Mouse (Mus musculus): ENCODE data around the gene Crtap. TPM values are rescaled to one million over a fixed set of nuclear protein-coding genes. Genes with fewer than 3 reads are reported as not detected.
"Not testable (repeated sequence)": the region's sequence is repeated elsewhere in the genome, so short reads cannot be mapped to it uniquely, and the experiment has no call there.

Crtap gene
- total RNA-seq, 1 experiment from 2014 or later: 31.3 TPM

GRCm38 (mm10) chr9:114399680-114400079 is 9.2 kb upstream of the Crtap start:
- no peak for ATAC-seq (replicated peaks; ENCODE audit: low read depth, poor library complexity, severe bottlenecking)

GRCm38 (mm10) chr9:114395258-114395657 is 4.8 kb upstream of the Crtap start:
- 0 out of 2 replicates have a peak, but pooled peaks have one; percentile 31 for ATAC-seq (replicated peaks; ENCODE audit: low read depth, poor library complexity, severe bottlenecking)

GRCm38 (mm10) chr9:114394677-114395076 is 4.2 kb upstream of the Crtap start:
- peak; percentile 40; the same call in 1 of the 2 replicates for ATAC-seq (replicated peaks; ENCODE audit: low read depth, poor library complexity, severe bottlenecking)

GRCm38 (mm10) chr9:114394136-114394535 is 3.7 kb upstream of the Crtap start:
- ATAC-seq (replicated peaks; ENCODE audit: low read depth, poor library complexity, severe bottlenecking): not testable (repeated sequence)

- no peak for ATAC-seq (replicated peaks; ENCODE audit: low read depth, poor library complexity, severe bottlenecking)
Observed at GRCm38 (mm10) chr9:114390749-114391075, 237 bp upstream of the Crtap start.

GRCm38 (mm10) chr9:114389371-114389904 is 1.0 kb downstream of the Crtap start:
- ATAC-seq (replicated peaks; ENCODE audit: low read depth, poor library complexity, severe bottlenecking): peak; percentile 26

GRCm38 (mm10) chr9:114388701-114389370 is 1.6 kb downstream of the Crtap start:
- no peak for ATAC-seq (replicated peaks; ENCODE audit: low read depth, poor library complexity, severe bottlenecking)

DNA sequence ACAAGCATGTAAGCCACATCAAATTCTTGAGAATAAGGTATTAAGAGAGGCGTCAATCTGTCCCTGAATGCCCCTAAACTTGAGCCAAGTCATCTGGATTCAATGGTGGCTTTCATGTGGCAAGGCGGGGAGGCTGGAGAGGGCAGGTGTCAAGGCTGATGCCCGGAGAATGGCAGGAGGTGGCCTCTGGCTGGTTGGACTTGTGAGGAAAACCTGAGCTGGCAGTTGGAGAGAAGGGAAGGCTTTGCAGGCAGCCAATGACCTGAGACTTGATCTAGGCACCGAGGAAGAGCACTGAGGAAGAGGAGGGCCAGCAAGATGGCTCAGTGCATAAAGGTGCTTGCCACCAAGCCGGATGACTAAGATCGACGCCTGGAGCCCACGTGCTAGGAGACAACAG is 2.2 kb downstream of the Crtap start:
- no peak for ATAC-seq (replicated peaks; ENCODE audit: low read depth, poor library complexity, severe bottlenecking)

DNA sequence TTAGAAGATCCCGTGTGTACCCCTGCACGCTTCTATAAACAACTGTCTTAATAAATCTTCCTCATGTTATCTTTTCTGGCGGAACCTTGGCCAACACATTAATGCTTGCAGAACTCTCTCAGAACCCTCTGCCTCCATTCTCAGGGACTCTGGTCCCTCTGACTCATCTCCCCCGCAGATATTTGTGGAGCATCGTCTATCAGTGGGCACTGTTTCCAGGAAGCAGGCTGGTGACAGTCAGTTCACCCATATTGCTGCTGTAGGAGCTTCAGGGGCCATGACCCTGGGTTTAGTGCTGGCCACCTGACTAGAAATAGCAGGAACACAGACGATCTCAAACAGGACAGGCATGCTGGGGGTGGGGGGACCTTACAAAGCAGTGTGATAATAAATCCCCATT is 3.4 kb downstream of the Crtap start:
- ATAC-seq (replicated peaks; ENCODE audit: low read depth, poor library complexity, severe bottlenecking): no peak

GRCm38 (mm10) chr9:114385160-114385559 is 5.3 kb downstream of the Crtap start:
- no peak for ATAC-seq (replicated peaks; ENCODE audit: low read depth, poor library complexity, severe bottlenecking)

- no peak for ATAC-seq (replicated peaks; ENCODE audit: low read depth, poor library complexity, severe bottlenecking)
Observed at GRCm38 (mm10) chr9:114384691-114385090, 5.8 kb downstream of the Crtap start.

- no peak for ATAC-seq (replicated peaks; ENCODE audit: low read depth, poor library complexity, severe bottlenecking)
Observed at GRCm38 (mm10) chr9:114382936-114383710, 7.4 kb downstream of the Crtap start.

DNA sequence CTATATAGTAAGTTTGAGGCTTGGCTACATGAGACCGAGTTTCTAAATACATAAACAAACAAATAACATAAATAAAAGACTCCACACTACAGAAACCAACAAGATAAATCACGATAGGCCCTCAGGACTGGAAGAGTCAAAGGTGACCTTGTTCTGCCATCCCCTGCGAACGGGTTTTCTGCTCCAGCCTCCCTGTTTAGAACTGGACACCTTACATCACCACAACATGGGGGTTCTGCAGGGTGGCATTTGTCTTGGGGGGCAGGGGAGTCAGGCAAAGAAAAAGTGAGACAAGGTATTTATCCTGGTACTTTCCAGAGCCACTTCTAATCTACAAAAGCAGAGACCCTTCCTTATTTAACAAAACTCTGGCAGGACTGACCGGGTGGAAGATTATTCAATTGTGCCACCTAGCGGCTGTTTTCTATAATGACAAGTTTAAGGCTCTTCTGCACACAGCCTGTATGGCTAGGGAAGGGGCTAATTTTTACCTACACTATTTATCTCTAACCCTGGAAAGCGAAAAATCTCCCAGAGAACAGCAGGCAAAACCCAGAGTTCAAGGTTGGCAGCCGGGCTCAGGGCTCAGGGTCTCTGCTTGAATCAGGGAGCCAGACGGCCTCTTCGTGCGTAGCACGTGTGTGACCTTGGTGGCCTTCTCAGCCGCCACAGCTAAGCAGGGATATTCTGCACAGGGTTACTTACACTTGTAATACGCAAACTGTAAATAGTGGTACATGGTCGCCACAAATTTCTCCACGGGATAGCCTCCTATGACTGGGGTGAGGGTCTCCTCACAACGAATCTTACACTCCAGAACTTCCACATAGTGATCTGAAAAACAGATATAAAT is 9.4 kb downstream of the Crtap start:
- peak; percentile 70 for ATAC-seq (replicated peaks; ENCODE audit: low read depth, poor library complexity, severe bottlenecking)

DNA sequence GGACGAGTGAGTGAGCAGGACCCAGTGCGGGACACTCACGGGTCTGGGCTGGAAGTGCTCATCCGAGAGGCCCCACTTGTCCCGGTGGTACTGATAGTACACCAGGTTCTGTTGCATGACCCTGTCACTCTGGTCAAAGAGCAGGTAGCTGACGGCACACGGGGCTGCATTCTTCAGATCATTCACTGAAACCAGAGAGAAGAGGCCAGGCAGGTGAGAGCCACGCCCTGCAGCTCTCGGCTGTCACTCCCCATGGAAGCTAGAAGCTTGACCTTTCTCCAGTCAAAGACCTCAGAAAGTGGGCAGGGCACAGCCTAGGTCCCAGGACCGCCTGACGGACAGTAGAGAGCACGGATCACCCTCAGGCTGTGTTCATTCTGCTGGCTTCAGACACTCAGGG is 10.6 kb downstream of the Crtap start:
- ATAC-seq (replicated peaks; ENCODE audit: low read depth, poor library complexity, severe bottlenecking): no peak

- ATAC-seq (replicated peaks; ENCODE audit: low read depth, poor library complexity, severe bottlenecking): peak; percentile 33
Observed at GRCm38 (mm10) chr9:114377168-114377567, 13.3 kb downstream of the Crtap start.

DNA sequence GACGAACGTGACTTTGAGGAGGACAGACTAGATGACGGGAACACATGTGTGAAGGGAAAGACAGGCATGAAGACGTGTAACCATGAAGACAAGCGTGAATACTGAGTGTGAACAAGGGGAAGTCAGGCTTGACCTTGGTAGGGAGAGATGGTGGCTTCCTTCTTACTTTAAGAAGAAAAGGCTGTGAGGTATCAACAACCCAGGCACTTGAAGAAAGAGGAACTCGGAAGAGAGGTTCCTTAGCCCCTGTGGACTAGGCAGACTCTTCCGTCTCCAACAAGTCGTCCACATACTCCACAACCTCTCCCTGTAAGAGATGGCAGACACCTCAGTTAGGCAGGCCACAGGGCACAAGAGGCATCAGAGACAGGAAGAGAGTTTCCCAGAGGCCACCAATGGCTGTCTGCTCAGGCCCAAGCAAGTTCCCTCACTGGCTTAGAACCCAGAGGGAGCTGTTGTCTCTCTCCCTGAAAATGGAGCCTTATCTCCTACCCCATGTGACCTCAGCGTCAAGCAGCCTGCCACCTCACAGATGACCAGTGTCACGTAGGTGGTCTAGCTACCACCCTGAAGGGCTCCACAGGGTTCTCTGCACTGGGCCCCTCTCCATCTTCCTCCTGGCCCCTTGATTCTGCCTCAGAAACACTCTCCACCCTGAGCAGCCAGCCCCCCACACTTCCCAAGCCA is 15.1 kb downstream of the Crtap start:
- peak; percentile 40 for ATAC-seq (replicated peaks; ENCODE audit: low read depth, poor library complexity, severe bottlenecking)

DNA sequence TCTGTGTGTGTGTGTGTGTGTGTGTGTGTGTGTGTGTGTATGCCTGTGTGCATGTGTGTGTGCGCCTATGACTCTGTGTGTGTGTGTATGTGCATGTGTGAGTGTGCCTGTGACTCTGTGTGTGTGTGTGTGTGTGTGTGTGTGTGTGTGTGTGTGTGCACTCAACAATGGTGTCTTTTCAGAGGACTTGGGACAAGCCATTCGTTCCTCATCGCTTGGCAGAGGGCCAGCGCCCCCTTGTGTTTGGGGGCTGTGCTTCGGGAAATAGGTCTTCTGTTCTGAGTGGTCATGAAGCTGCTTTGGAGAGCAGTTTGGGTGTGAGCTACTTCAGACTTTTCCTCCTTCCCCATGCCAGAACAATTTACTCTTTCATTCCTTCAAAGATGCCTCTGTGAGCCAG is 18.8 kb downstream of the Crtap start:
- ATAC-seq (replicated peaks; ENCODE audit: low read depth, poor library complexity, severe bottlenecking): not testable (repeated sequence)

GRCm38 (mm10) chr9:114369389-114369788 is 21.1 kb downstream of the Crtap start:
- peak; percentile 71 for ATAC-seq (replicated peaks; ENCODE audit: low read depth, poor library complexity, severe bottlenecking)

DNA sequence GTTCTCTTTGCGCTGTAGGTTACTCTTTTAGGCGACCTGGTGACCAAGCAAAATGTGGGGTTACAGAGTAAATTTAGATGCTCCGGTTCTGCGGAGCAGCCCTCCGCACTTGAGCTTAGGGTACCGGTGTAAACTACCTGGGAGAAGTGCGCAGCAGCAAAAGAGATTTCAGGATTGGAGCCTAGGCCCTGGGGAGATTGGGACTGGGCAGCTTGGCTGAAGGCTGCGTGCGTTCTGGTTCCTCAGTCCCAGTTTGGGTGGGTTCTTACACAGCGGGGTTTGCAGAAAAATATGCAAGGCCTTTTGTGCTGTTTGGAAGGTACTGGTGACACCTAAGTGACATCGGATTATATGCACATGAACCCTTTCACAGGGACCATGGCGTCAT is 22.0 kb downstream of the Crtap start:
- ATAC-seq (replicated peaks; ENCODE audit: low read depth, poor library complexity, severe bottlenecking): no peak
